Mouse (Mus musculus): ENCODE data around the gene Odf2.

GRCm38 (mm10) chr2:29967768-29968167 lies 78.7 kb downstream of the Odf2 start:
- TF ChIP-seq CTCF (IDR thresholded peaks at IDR 0.05; ENCODE audit: low read depth), result no peak
- TF ChIP-seq EP300 (IDR thresholded peaks at IDR 0.05; ENCODE audit: low read depth), result no peak
